Mouse (Mus musculus): ENCODE measurements at regions not wholly inside any gene's neighbourhood (a gene's known extent, or its start where the extent isn't known, plus 50 kb on each side); places are given as distances from the start of the nearest gene placed in this dataset.

GRCm38 (mm10) chr13:44502612-44503256, 226.5 kb upstream of the Jarid2 start:
- no peak overlapping the region for H3K4me3 ChIP-seq (replicated peaks; ENCODE audit: insufficient read depth, low read depth, low read length)
- 54% methylated on average over 10 of the region's 10 CpGs for WGBS
- no peak overlapping the region for H3K27ac ChIP-seq (ENCODE audit: insufficient read depth, low read length)
- no peaks in the 10 kb centered on the region for H3K27me3 ChIP-seq (ENCODE audit: control insufficient read depth, insufficient read depth, low read length)
- H3K4me1 ChIP-seq (ENCODE audit: control insufficient read depth, insufficient read depth, low read length): peaks cover 17% of the 10 kb centered on the region
- TF ChIP-seq CTCF (IDR thresholded peaks at IDR 0.05; ENCODE audit: borderline replicate concordance, insufficient read depth, low read depth, low read length) (no peak), POLR2A (IDR thresholded peaks at IDR 0.05; ENCODE audit: borderline replicate concordance, insufficient read depth, low read length) (no peak)
- peak; percentile 55 to 57 for DNase-seq

- no peaks in the 10 kb centered on the region for H3K27me3 ChIP-seq (ENCODE audit: control insufficient read depth, insufficient read depth, low read length)
- WGBS: 92% methylated on average over 15 of the region's 15 CpGs
- TF ChIP-seq POLR2A (IDR thresholded peaks at IDR 0.05; ENCODE audit: borderline replicate concordance, insufficient read depth, low read length) (no peak), CTCF (IDR thresholded peaks at IDR 0.05; ENCODE audit: borderline replicate concordance, insufficient read depth, low read depth, low read length) (no peak)
- H3K27ac ChIP-seq (ENCODE audit: insufficient read depth, low read length): no peak overlapping the region
- peaks cover 17% of the 10 kb centered on the region for H3K4me1 ChIP-seq (ENCODE audit: control insufficient read depth, insufficient read depth, low read length)
- H3K4me3 ChIP-seq (replicated peaks; ENCODE audit: insufficient read depth, low read depth, low read length): no peak overlapping the region
- no peak for DNase-seq
These were observed 225.9 kb upstream of the Jarid2 start for GRCm38 (mm10) chr13:44503257-44503950.

GRCm38 (mm10) chr13:44504455-44504854, 224.8 kb upstream of the Jarid2 start:
- no peak for DNase-seq
- TF ChIP-seq CTCF (IDR thresholded peaks at IDR 0.05; ENCODE audit: borderline replicate concordance, insufficient read depth, low read depth, low read length): no peak
- TF ChIP-seq POLR2A (IDR thresholded peaks at IDR 0.05; ENCODE audit: borderline replicate concordance, insufficient read depth, low read length): no peak
- Histone ChIP-seq H3K4me3 (replicated peaks; ENCODE audit: insufficient read depth, low read depth, low read length) (no peak overlapping the region), H3K27me3 (ENCODE audit: control insufficient read depth, insufficient read depth, low read length) (no peaks in the 10 kb centered on the region), H3K4me1 (ENCODE audit: control insufficient read depth, insufficient read depth, low read length) (peaks cover 17% of the 10 kb centered on the region), H3K27ac (ENCODE audit: insufficient read depth, low read length) (no peak overlapping the region)
- WGBS: 97% methylated on average over 6 of the region's 6 CpGs

- Histone ChIP-seq H3K27me3 (ENCODE audit: control insufficient read depth, insufficient read depth, low read length) (no peaks in the 10 kb centered on the region), H3K4me3 (replicated peaks; ENCODE audit: insufficient read depth, low read depth, low read length) (no peak overlapping the region), H3K4me1 (ENCODE audit: control insufficient read depth, insufficient read depth, low read length) (peaks cover 11% of the 10 kb centered on the region), H3K27ac (ENCODE audit: insufficient read depth, low read length) (no peak overlapping the region)
- no peak for TF ChIP-seq POLR2A (IDR thresholded peaks at IDR 0.05; ENCODE audit: borderline replicate concordance, insufficient read depth, low read length)
- WGBS: 91% methylated on average over 5 of the region's 5 CpGs
- no peak for DNase-seq
These were observed 222.3 kb upstream of the Jarid2 start for GRCm38 (mm10) chr13:44506975-44507374.

GRCm38 (mm10) chr13:44509526-44510159, 219.6 kb upstream of the Jarid2 start:
- H3K4me3 ChIP-seq (replicated peaks; ENCODE audit: insufficient read depth, low read depth, low read length): no peak overlapping the region
- TF ChIP-seq POLR2A (IDR thresholded peaks at IDR 0.05; ENCODE audit: borderline replicate concordance, insufficient read depth, low read length) (no peak), CTCF (IDR thresholded peaks at IDR 0.05; ENCODE audit: borderline replicate concordance, insufficient read depth, low read depth, low read length) (no peak)

GRCm38 (mm10) chr13:44513378-44514285, 215.6 kb upstream of the Jarid2 start:
- H3K4me1 ChIP-seq (ENCODE audit: control insufficient read depth, insufficient read depth, low read length): no peaks in the 10 kb centered on the region
- WGBS: 87% methylated on average over 13 of the region's 13 CpGs

More at GRCm38 (mm10) chr13:44509526-44510159, 219.6 kb upstream of the Jarid2 start:
- no peaks in the 10 kb centered on the region for H3K27me3 ChIP-seq (ENCODE audit: control insufficient read depth, insufficient read depth, low read length)
- DNase-seq: no peak
- H3K4me1 ChIP-seq (ENCODE audit: control insufficient read depth, insufficient read depth, low read length): no peaks in the 10 kb centered on the region
- 72% methylated on average over 11 of the region's 11 CpGs for WGBS
- H3K27ac ChIP-seq (ENCODE audit: insufficient read depth, low read length): no peak overlapping the region

GRCm38 (mm10) chr13:44514636-44515158, 214.6 kb upstream of the Jarid2 start:
- H3K4me1 ChIP-seq (ENCODE audit: control insufficient read depth, insufficient read depth, low read length): no peaks in the 10 kb centered on the region
- no peaks in the 10 kb centered on the region for H3K27me3 ChIP-seq (ENCODE audit: control insufficient read depth, insufficient read depth, low read length)
- H3K4me3 ChIP-seq (replicated peaks; ENCODE audit: insufficient read depth, low read depth, low read length): no peak overlapping the region
- 89% methylated on average over 5 of the region's 5 CpGs for WGBS
- DNase-seq: no peak
- no peak overlapping the region for H3K27ac ChIP-seq (ENCODE audit: insufficient read depth, low read length)
- no peak for TF ChIP-seq POLR2A (IDR thresholded peaks at IDR 0.05; ENCODE audit: borderline replicate concordance, insufficient read depth, low read length)
- no peak for TF ChIP-seq CTCF (IDR thresholded peaks at IDR 0.05; ENCODE audit: borderline replicate concordance, insufficient read depth, low read depth, low read length)

More at GRCm38 (mm10) chr13:44513378-44514285, 215.6 kb upstream of the Jarid2 start:
- TF ChIP-seq POLR2A (IDR thresholded peaks at IDR 0.05; ENCODE audit: borderline replicate concordance, insufficient read depth, low read length) (no peak), CTCF (IDR thresholded peaks at IDR 0.05; ENCODE audit: borderline replicate concordance, insufficient read depth, low read depth, low read length) (no peak)
- Histone ChIP-seq H3K4me3 (replicated peaks; ENCODE audit: insufficient read depth, low read depth, low read length) (no peak overlapping the region), H3K27ac (ENCODE audit: insufficient read depth, low read length) (no peak overlapping the region), H3K27me3 (ENCODE audit: control insufficient read depth, insufficient read depth, low read length) (no peaks in the 10 kb centered on the region)
- no peak for DNase-seq

All from cerebellum, adult 2 months (tissue).